31 mouse cellular contexts compared by ENCODE assay signal in the genomic region with DNA sequence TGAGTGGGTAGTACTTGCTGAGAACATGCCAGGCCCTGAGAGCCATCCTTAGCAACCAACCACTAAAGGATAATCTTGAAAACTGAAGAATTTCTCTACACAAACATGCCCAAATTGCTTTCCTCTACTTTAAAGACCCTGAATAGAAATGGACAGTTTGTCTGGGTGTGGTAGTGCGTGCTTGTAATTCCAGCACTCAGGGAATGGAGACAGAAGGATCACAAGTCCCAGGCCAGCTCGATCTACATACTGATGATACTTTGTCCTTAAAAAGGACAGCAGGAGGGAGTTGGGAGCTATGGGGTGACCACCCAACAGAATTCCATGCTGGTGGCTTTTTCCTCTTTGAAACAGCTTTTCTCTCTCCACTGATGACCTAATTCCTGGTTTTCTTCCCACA. TPM values are rescaled to one million over a fixed set of nuclear protein-coding genes. Genes with fewer than 3 reads are reported as not detected.
A peak's percentile ranks its signal among the peaks of the same experiment; 100 is the strongest.
DNase-seq lines count a peak whose midpoint lies in the region; ATAC-seq and TF ChIP-seq lines count a peak whose summit lies in the region.
"Had no signal": no experiment of that assay in that cellular context is flagged by ENCODE, and none has a peak within 500 bp of the region (broad histone marks: within the 10 kb centered on the region; RNA-seq: fewer than 3 reads in every experiment).

No protein-coding gene starts in this region.

- H3K4me3 ChIP-seq in ES-Bruce4 (ENCODE audit: low read depth, low read length), result no peak overlapping the region
- no peak overlapping the region for H3K4me3 ChIP-seq in ES-E14 (ENCODE audit: insufficient read depth in 1 of 2, low read depth in 1 of 2, low read length in 2 of 2, poor library complexity in 1 of 2, severe bottlenecking in 1 of 2)
- no peak overlapping the region for H3K4me3 ChIP-seq in hindbrain, postnatal 0 days (ENCODE audit: low read length)
- H3K4me3 ChIP-seq: embryonic facial prominence, embryonic 13.5 days; embryonic facial prominence, embryonic 15.5 days; erythroblast, embryonic 14.5 days; forebrain, embryonic 10.5 days; forebrain, embryonic 12.5 days had no signal

- DNase-seq in ES-E14 (ENCODE audit: low read depth, low spot score) (peak; percentile 2), ZHBTc4 (ENCODE audit: low read depth, low spot score) (peak; percentile 73)
- DNase-seq in left cerebral cortex, postnatal 4 days, result no peak
- DNase-seq in hindbrain, postnatal 0 days (ENCODE audit: low spot score), result no peak
- DNase-seq: adrenal gland, adult 2 months; adrenal gland, postnatal 10 days; adrenal gland, postnatal 25 days; B cell, adult 2 months; cerebellum, adult 11 months; cerebellum, adult 18-20 months; cerebellum, adult 8-10 months; cerebellum, adult 9-11 months; cerebellum, postnatal 14 days; cerebellum, postnatal 36 days; embryo, embryonic 11 days had no signal

- H3K4me1 ChIP-seq in ES-Bruce4 (ENCODE audit: control insufficient read depth, insufficient read depth, low read length) (no peaks in the 10 kb centered on the region), ES-E14 (ENCODE audit: control insufficient read depth in 2 of 2, insufficient read depth in 2 of 2, low read length in 2 of 2, poor library complexity in 1 of 2) (no peaks in the 10 kb centered on the region)
- no peaks in the 10 kb centered on the region for H3K4me1 ChIP-seq in hindbrain, postnatal 0 days (ENCODE audit: insufficient read depth, low read length)
- H3K4me1 ChIP-seq: embryonic facial prominence, embryonic 13.5 days; embryonic facial prominence, embryonic 15.5 days; forebrain, embryonic 10.5 days; forebrain, embryonic 12.5 days had no signal

- in situ Hi-C loops in ES-E14 (cut with MboI; ENCODE audit: low sequenced_read_pairs in 2 of 2, unreplicated experiment in 2 of 2), result no loop called here

- H3K27ac ChIP-seq in ES-Bruce4 (ENCODE audit: insufficient read depth, low read length) (peak overlapping the region; percentile 61; the same call in 1 of the 2 replicates), ES-E14 (ENCODE audit: insufficient read depth, low read depth, low read length, poor library complexity, severe bottlenecking) (no peak overlapping the region)
- H3K27ac ChIP-seq in hindbrain, postnatal 0 days, result no peak overlapping the region
- H3K27ac ChIP-seq: embryonic facial prominence, embryonic 13.5 days; embryonic facial prominence, embryonic 15.5 days; forebrain, embryonic 10.5 days; forebrain, embryonic 12.5 days had no signal

- no peaks in the 10 kb centered on the region for H3K36me3 ChIP-seq in ES-Bruce4 (ENCODE audit: control insufficient read depth, insufficient read depth, low read length, poor library complexity, severe bottlenecking)
- no peaks in the 10 kb centered on the region for H3K36me3 ChIP-seq in ES-E14 (ENCODE audit: control insufficient read depth, insufficient read depth, low read length, poor library complexity, severe bottlenecking)
- no peaks in the 10 kb centered on the region for H3K36me3 ChIP-seq in hindbrain, postnatal 0 days (ENCODE audit: insufficient read depth, low read length)
- H3K36me3 ChIP-seq: embryonic facial prominence, embryonic 13.5 days; embryonic facial prominence, embryonic 15.5 days; forebrain, embryonic 10.5 days; forebrain, embryonic 12.5 days had no signal

- intact Hi-C loops in left cerebral cortex, postnatal 4 days (cut with DNase I), result no loop called here

- no peak for TF ChIP-seq POLR2A in ES-Bruce4 (IDR thresholded peaks at IDR 0.05; ENCODE audit: insufficient read depth, low read length)

- H3K27me3 ChIP-seq in ES-Bruce4 (ENCODE audit: control insufficient read depth, insufficient read depth, low read length, poor library complexity, severe bottlenecking), result no peaks in the 10 kb centered on the region
- no peaks in the 10 kb centered on the region for H3K27me3 ChIP-seq in hindbrain, postnatal 0 days (ENCODE audit: insufficient read depth, low read length)
- H3K27me3 ChIP-seq: CH12.LX had no signal

- no peak for TF ChIP-seq CTCF in ES-Bruce4 (IDR thresholded peaks at IDR 0.05; ENCODE audit: low read depth, low read length)
- no peak for TF ChIP-seq CTCF in hindbrain, postnatal 0 days (IDR thresholded peaks at IDR 0.05; ENCODE audit: low read depth)

- H3K9ac ChIP-seq in ES-Bruce4 (ENCODE audit: low read depth, poor library complexity, severe bottlenecking) (no peak overlapping the region), ES-E14 (ENCODE audit: insufficient read depth, low read depth, low read length, poor library complexity, severe bottlenecking) (no peak overlapping the region)
- H3K9ac ChIP-seq in hindbrain, postnatal 0 days (replicated peaks; ENCODE audit: low read length), result no peak overlapping the region
- H3K9ac ChIP-seq: embryonic facial prominence, embryonic 13.5 days; embryonic facial prominence, embryonic 15.5 days; forebrain, embryonic 12.5 days had no signal

- no peak for TF ChIP-seq EP300 in ES-Bruce4 (IDR thresholded peaks at IDR 0.05; ENCODE audit: insufficient read depth, low read depth, low read length)

- WGBS in hindbrain, postnatal 0 days, result 76% methylated on average over 2 of the region's 2 CpGs

- no peak for ATAC-seq in hindbrain, postnatal 0 days
- ATAC-seq: CD4-positive, CD25-positive, alpha-beta regulatory T cell, adult 4 months; forebrain, embryonic 14.5 days; forebrain, embryonic 16.5 days had no signal

- H3K4me2 ChIP-seq in hindbrain, postnatal 0 days (ENCODE audit: low read depth, low read length), result no peak overlapping the region
- H3K4me2 ChIP-seq: embryonic facial prominence, embryonic 13.5 days; embryonic facial prominence, embryonic 15.5 days; forebrain, embryonic 12.5 days had no signal

- H3K9me3 ChIP-seq in ES-Bruce4 (replicated peaks; ENCODE audit: control insufficient read depth, insufficient read depth, low read length, poor library complexity, severe bottlenecking) (no peaks in the 10 kb centered on the region), ES-E14 (ENCODE audit: control insufficient read depth, insufficient read depth, low read depth, low read length) (no peaks in the 10 kb centered on the region)
- no peaks in the 10 kb centered on the region for H3K9me3 ChIP-seq in hindbrain, postnatal 0 days (ENCODE audit: low read length)
- H3K9me3 ChIP-seq: embryonic facial prominence, embryonic 13.5 days; embryonic facial prominence, embryonic 15.5 days; forebrain, embryonic 10.5 days; forebrain, embryonic 12.5 days had no signal

TF ChIP-seq in ES-E14, 5 proteins besides CTCF, POLR2A, EP300 and RAD21:
- no peak for TF ChIP-seq ZNF384 (IDR thresholded peaks at IDR 0.05; ENCODE audit: low read depth, low read length)
- TF ChIP-seq ZC3H11A (IDR thresholded peaks at IDR 0.05; ENCODE audit: borderline replicate concordance, low read depth, low read length), result no peak
- no peak for TF ChIP-seq HCFC1 (IDR thresholded peaks at IDR 0.05; ENCODE audit: borderline replicate concordance, insufficient read depth, low read length)
- TF ChIP-seq CHD2 (IDR thresholded peaks at IDR 0.05; ENCODE audit: low read depth, low read length), result no peak
- TF ChIP-seq MAFK (IDR thresholded peaks at IDR 0.05; ENCODE audit: insufficient read depth, low read depth, low read length), result no peak

RNA-seq across cellular contexts. Expression of a gene that starts 31.4 kb away (rescaled TPM):
- polyA plus RNA-seq in ES-Bruce4 (2011; ENCODE audit: insufficient read depth, insufficient read length, low read depth, missing spikeins), result not detected in 2 replicates
- total RNA-seq in ES-E14 (2012; rRNA removed), result not detected in 2 replicates
- total RNA-seq in left cerebral cortex, postnatal 4 days (2021), result not detected
- total RNA-seq in hindbrain, postnatal 0 days (2014; rRNA removed), result not detected in 2 replicates
- not detected in 2 replicates for polyA plus RNA-seq in hindbrain, postnatal 0 days (2015; fragmentation: Nextera tagmentation; extraction: Ambion mirVana)
- total RNA-seq: adrenal gland, adult 2 months; adrenal gland, postnatal 10 days; adrenal gland, postnatal 25 days; adrenal gland, postnatal 4 days; common myeloid progenitor, adult 5-6 weeks; MEL had no signal
- polyA plus RNA-seq: adrenal gland, adult 2 months; brain, embryonic 14.5 days; CD4-positive, CD25-positive, alpha-beta regulatory T cell, adult 4 months; embryonic facial prominence, embryonic 11.5 days; embryonic facial prominence, embryonic 13.5 days; erythroblast, embryonic 14.5 days; forebrain, embryonic 10.5 days; forebrain, embryonic 12.5 days; forebrain, embryonic 14.5 days; forebrain, embryonic 16.5 days; frontal cortex, adult 2 months had no signal

RNA-seq across cellular contexts. Expression of a gene that starts 31.6 kb away (rescaled TPM):
- 160 and 181 TPM in 2 replicates for polyA plus RNA-seq in ES-Bruce4 (2011; ENCODE audit: insufficient read depth, insufficient read length, low read depth, missing spikeins)
- 62.8 and 112 TPM in 2 replicates for total RNA-seq in ES-E14 (2012; rRNA removed)
- under 1 TPM; 0.50 to 0.79 TPM for total RNA-seq in left cerebral cortex, postnatal 4 days (2021)
- total RNA-seq in hindbrain, postnatal 0 days (2014; rRNA removed), result 0.78 TPM in 1 of 2 replicates, not detected in the other
- 1.1 and 1.4 TPM in 2 replicates for polyA plus RNA-seq in hindbrain, postnatal 0 days (2015; fragmentation: Nextera tagmentation; extraction: Ambion mirVana)
- total RNA-seq: common myeloid progenitor, adult 5-6 weeks; MEL had no signal
- polyA plus RNA-seq: CD4-positive, CD25-positive, alpha-beta regulatory T cell, adult 4 months; erythroblast, embryonic 14.5 days had no signal

Comparison
In these comparisons a context has a peak if more than half of its experiments do, and no peak if none do; other contexts are left out.
1. DNase-seq: peak in ES-E14 (single experiment) and ZHBTc4 (single experiment); none in left cerebral cortex, postnatal 4 days (single experiment) and hindbrain, postnatal 0 days (single experiment).
2. RNA of a gene that starts 31.6 kb away (total RNA-seq): 62.8 to 112 TPM in ES-E14; 0.50 to 0.79 TPM in left cerebral cortex, postnatal 4 days and 0.78 TPM in hindbrain, postnatal 0 days; every median in the first group is over 10 times any median in the second.